Mouse (Mus musculus) embryonic facial prominence, embryonic 14.5 days (tissue): ENCODE results near the gene Pilrb1. TPM values are rescaled to one million over a fixed set of nuclear protein-coding genes. Genes with fewer than 3 reads are reported as not detected.
"Not testable (repeated sequence)": the region's sequence is repeated elsewhere in the genome, so short reads cannot be mapped to it uniquely, and the experiment has no call there.

ENCODE experiments used
- ATAC-seq: fragments of 200-750 bp; cut with Nextera tagmentation; 2 replicates; pipeline ENCODE4 v1.8.0; 2017; ENCODE audit warnings: low read depth, moderate number of reproducible peaks, moderate TSS enrichment
- DNase-seq: peaks from one replicate; pipeline ENCODE4 v3.0.0-alpha.2; 2015; ENCODE audit warnings: low spot score
- H3K27ac ChIP-seq: fragments of 300-500 bp; sonication (generic); replicated peaks from 2 replicates; pipeline ENCODE4 v1.5.1; 2014; ENCODE audit warnings: low read depth, mild to moderate bottlenecking, low read length, moderate library complexity
- H3K27me3 ChIP-seq: fragments of 300-500 bp; sonication (generic); replicated peaks from 2 replicates; pipeline ENCODE4 v1.6.1; 2014; ENCODE audit warnings: low read length; ENCODE audit not compliant: control insufficient read depth, insufficient read depth
- H3K36me3 ChIP-seq: fragments of 300-500 bp; sonication (generic); 2 replicates; pipeline ENCODE4 v1.6.1; 2014; ENCODE audit warnings: low read length, mixed read lengths; ENCODE audit not compliant: control insufficient read depth, insufficient read depth
- H3K4me1 ChIP-seq: fragments of 300-500 bp; sonication (generic); 2 replicates; pipeline ENCODE4 v1.6.1; 2014; ENCODE audit warnings: antibody characterized with exemption, low read length; ENCODE audit not compliant: control insufficient read depth, insufficient read depth
- H3K4me2 ChIP-seq: fragments of 300-500 bp; sonication (generic); 2 replicates; pipeline ENCODE4 v1.6.1; 2014; ENCODE audit warnings: low read depth, mild to moderate bottlenecking, low read length, moderate library complexity, mixed read lengths
- H3K4me3 ChIP-seq: fragments of 300-500 bp; sonication (generic); 2 replicates; pipeline ENCODE4 v1.5.1; 2014; ENCODE audit warnings: low read depth, mild to moderate bottlenecking, low read length
- H3K9ac ChIP-seq: fragments of 300-500 bp; sonication (generic); 2 replicates; pipeline ENCODE4 v1.6.1; 2014; ENCODE audit warnings: low read depth, mild to moderate bottlenecking, low read length, moderate library complexity, mixed read lengths
- H3K9me3 ChIP-seq: fragments of 300-500 bp; sonication (generic); 2 replicates; pipeline ENCODE4 v1.6.1; 2016; ENCODE audit warnings: low read length; ENCODE audit not compliant: control insufficient read depth
- WGBS: fragments of 180-500 bp; shearing (Covaris S2); extraction: QIAGEN DNeasy Blood & Tissue Kit; methylation state at CpG from one replicate; pipeline ENCODE4 v1.1.7; 2014; 5-methylcytosine and 5-hydroxymethylcytosine counted together
- polyA plus RNA-seq: library from polyadenylated mRNA; unstranded; fragments of >200 nt; fragmentation: Nextera tagmentation; extraction: Ambion mirVana; gene quantifications from 2 replicates; pipeline ENCODE4 v1.2.1, GENCODE M21; 2014

The Pilrb1 gene
- polyA plus RNA-seq, 1 experiment from 2014 or later, result 0.39 TPM

- 53% methylated on average over 1 of the region's 1 CpGs for WGBS
- H3K9me3 ChIP-seq, H3K36me3 ChIP-seq, H3K9ac ChIP-seq, H3K4me2 ChIP-seq, H3K27me3 ChIP-seq, H3K4me1 ChIP-seq, DNase-seq, H3K4me3 ChIP-seq, H3K27ac ChIP-seq, ATAC-seq: not testable (repeated sequence)
These were observed 14.4 kb upstream of the Pilrb1 start for GRCm38 (mm10) chr5:137872381-137872702.

- 64% methylated on average over 2 of the region's 3 CpGs for WGBS
- H3K36me3 ChIP-seq, H3K27me3 ChIP-seq, DNase-seq, ATAC-seq, H3K9ac ChIP-seq, H3K4me1 ChIP-seq, H3K27ac ChIP-seq, H3K9me3 ChIP-seq, H3K4me3 ChIP-seq, H3K4me2 ChIP-seq: not testable (repeated sequence)
These were observed 13.9 kb upstream of the Pilrb1 start, which contains the start of gene Pilrb2 for GRCm38 (mm10) chr5:137871644-137872380. Gene Pilrb2 (minus strand): TSS chr5:137871815.

- H3K27ac ChIP-seq, H3K9ac ChIP-seq, H3K9me3 ChIP-seq, ATAC-seq, H3K4me1 ChIP-seq, DNase-seq, H3K4me2 ChIP-seq, H3K36me3 ChIP-seq, H3K27me3 ChIP-seq, H3K4me3 ChIP-seq: not testable (repeated sequence)
- WGBS, result 66% methylated on average over 2 of the region's 2 CpGs
These were observed 10.7 kb upstream of the Pilrb1 start for GRCm38 (mm10) chr5:137868600-137868999.

GRCm38 (mm10) chr5:137864008-137864407 lies 6.1 kb upstream of the Pilrb1 start:
- 80% methylated on average over 1 of the region's 1 CpGs for WGBS

GRCm38 (mm10) chr5:137856870-137857269 lies 1.0 kb downstream of the Pilrb1 start:
- not testable (repeated sequence) for ATAC-seq, H3K27ac ChIP-seq, H3K36me3 ChIP-seq, H3K4me3 ChIP-seq, H3K27me3 ChIP-seq, H3K9me3 ChIP-seq, H3K4me2 ChIP-seq, DNase-seq, H3K4me1 ChIP-seq, H3K9ac ChIP-seq
- WGBS, result 61% methylated on average over 5 of the region's 5 CpGs

More at GRCm38 (mm10) chr5:137864008-137864407, 6.1 kb upstream of the Pilrb1 start:
- DNase-seq, H3K9ac ChIP-seq, H3K36me3 ChIP-seq, H3K4me1 ChIP-seq, H3K4me3 ChIP-seq, H3K4me2 ChIP-seq, ATAC-seq, H3K27ac ChIP-seq, H3K27me3 ChIP-seq, H3K9me3 ChIP-seq: not testable (repeated sequence)

- H3K9me3 ChIP-seq, H3K4me2 ChIP-seq, H3K36me3 ChIP-seq, H3K27me3 ChIP-seq, H3K4me3 ChIP-seq, H3K27ac ChIP-seq, DNase-seq, H3K9ac ChIP-seq, H3K4me1 ChIP-seq, ATAC-seq: not testable (repeated sequence)
- 81% methylated on average over 3 of the region's 3 CpGs for WGBS
These were observed 3.0 kb downstream of the Pilrb1 start for GRCm38 (mm10) chr5:137854907-137855306.

- not testable (repeated sequence) for H3K27me3 ChIP-seq, ATAC-seq, H3K9me3 ChIP-seq, H3K4me2 ChIP-seq, H3K27ac ChIP-seq, DNase-seq, H3K9ac ChIP-seq, H3K36me3 ChIP-seq, H3K4me3 ChIP-seq, H3K4me1 ChIP-seq
- 86% methylated on average over 1 of the region's 1 CpGs for WGBS
These were observed 7.6 kb downstream of the Pilrb1 start for GRCm38 (mm10) chr5:137850313-137850712.

GRCm38 (mm10) chr5:137837110-137837509 lies 20.8 kb downstream of the Pilrb1 start:
- ATAC-seq, H3K27ac ChIP-seq, H3K4me1 ChIP-seq, H3K27me3 ChIP-seq, H3K36me3 ChIP-seq, H3K9me3 ChIP-seq, DNase-seq, H3K4me2 ChIP-seq, H3K4me3 ChIP-seq, H3K9ac ChIP-seq: not testable (repeated sequence)

GRCm38 (mm10) chr5:137836611-137837010 lies 21.3 kb downstream of the Pilrb1 start:
- Histone ChIP-seq H3K4me1 (no peaks in the 10 kb centered on the region), H3K9me3 (no peaks in the 10 kb centered on the region), H3K27ac (no peak overlapping the region), H3K4me2 (no peak overlapping the region), H3K27me3 (no peaks in the 10 kb centered on the region), H3K9ac (no peak overlapping the region), H3K36me3 (no peaks in the 10 kb centered on the region), H3K4me3 (no peak overlapping the region)
- DNase-seq (no peak), ATAC-seq (no peak)
